Mouse (Mus musculus): Measurements from ENCODE around the gene Mast4. TPM values are rescaled to one million over a fixed set of nuclear protein-coding genes. Genes with fewer than 3 reads are reported as not detected.

The Mast4 gene
- total RNA-seq, 1 experiment from 2014 or later = 22.1 TPM

DNA sequence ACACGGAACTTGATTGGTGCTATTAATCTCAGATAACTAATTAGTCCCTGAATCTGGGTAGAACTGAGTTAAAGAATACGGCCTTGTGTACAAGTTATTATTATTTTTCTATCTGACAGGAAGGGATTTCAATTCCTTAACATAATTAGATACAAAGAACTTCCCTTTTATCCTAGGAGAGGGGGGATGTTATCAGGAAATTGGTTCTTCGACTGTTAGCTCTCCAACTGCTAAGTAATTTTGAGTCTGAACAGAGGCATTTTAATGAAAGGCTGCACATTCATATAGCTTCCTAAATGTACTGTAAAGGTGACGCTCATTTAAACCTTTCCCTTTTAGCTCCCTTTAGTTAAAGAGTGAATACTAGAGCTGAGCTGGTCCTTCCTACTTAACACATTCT lies 516.0 kb downstream of the Mast4 start:
- ATAC-seq (ENCODE audit: extremely low read depth, insufficient number of reproducible peaks, low FRiP score, poor library complexity, severe bottlenecking) = no peak

DNA sequence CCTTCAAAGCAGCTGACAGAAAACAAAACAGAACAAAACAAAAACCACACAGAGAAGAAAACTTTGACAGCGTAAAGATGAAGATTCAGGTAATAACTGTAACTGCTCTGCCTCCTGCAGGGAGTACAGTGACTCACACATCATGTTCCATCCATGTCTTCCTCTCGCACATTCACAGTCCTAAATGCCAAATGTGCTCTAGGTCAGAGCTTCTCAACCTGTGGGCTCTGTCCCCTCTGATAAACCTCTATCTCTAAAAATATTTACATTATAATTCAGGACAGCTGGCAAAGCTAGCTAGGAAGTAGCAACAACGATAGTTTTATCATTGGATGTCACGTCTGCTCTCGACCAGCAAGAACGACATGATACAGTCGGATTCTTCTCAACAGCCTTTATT lies 517.6 kb downstream of the Mast4 start:
- ATAC-seq (ENCODE audit: extremely low read depth, insufficient number of reproducible peaks, low FRiP score, poor library complexity, severe bottlenecking) = no peak

DNA sequence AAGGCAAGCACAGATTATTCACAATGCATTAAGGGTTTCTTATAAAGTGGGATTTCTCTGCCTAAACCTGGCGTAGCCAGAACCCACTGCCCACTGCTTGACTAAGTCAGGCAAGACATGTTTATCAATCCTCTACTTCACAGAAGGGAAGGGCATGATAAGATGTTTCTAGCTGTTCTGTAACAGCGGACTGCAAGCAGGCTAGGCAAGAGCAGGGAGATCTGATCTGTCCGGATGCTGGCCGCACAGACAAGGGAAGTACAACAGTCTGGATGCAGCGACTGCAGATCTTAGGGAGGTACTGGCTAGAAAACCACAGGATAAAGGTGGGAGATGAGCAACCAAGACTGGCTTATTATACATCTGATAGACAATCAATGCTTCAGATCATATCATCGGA lies 519.1 kb downstream of the Mast4 start:
- ATAC-seq (ENCODE audit: extremely low read depth, insufficient number of reproducible peaks, low FRiP score, poor library complexity, severe bottlenecking) = no peak

DNA sequence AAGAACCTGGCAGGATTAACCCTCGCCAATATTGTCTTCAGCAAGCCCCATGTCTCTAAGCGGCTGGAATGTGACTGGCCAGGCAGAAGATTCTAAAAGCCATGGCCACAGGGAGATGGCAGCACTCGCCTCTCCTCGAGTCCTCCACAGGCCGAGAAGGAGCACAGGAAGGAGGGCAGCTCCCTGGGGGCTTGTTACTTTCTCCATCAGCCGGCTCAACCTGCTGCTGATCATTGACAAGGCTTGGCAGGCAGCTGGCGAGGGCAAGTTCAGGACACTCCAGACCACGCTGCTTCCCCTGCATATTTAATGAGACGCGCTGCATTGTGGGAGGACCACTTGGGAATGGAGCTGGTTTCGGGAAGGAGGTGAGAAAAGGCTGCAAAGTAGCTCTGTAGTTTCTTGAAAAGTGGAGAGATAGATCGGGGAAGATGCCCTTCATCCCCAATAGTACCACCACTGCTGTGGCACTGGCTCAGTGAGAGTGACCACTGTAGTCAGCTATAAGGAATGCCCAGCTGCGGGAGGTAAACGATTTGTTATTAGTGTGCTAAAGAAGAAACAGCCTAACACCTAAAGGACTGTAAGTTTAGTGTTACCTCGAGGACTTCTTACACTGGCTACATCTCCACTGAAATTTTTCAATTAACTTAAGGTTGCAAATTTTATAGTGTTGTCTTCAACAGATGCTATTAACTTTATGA lies 523.0 kb downstream of the Mast4 start:
- no peak for ATAC-seq (ENCODE audit: extremely low read depth, insufficient number of reproducible peaks, low FRiP score, poor library complexity, severe bottlenecking)

DNA sequence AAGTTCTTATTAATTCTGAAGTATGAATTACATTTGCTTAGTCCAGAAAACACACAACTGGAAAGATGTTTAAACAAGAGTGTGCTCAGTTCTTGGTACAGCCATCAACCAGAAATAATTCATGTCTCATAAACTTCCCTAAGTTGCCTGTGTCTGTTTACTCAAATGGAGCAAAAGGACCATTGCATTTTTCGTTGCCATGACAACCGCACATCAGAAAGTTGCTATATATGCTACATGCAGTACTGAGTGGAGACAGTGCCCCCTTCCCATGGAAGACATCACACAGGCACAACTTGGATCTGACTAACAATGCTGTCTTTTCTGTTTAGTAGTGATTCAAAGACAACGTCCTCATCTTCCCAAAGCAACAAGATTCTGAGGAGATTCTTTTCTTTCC lies 527.6 kb downstream of the Mast4 start:
- no peak for ATAC-seq (ENCODE audit: extremely low read depth, insufficient number of reproducible peaks, low FRiP score, poor library complexity, severe bottlenecking)

DNA sequence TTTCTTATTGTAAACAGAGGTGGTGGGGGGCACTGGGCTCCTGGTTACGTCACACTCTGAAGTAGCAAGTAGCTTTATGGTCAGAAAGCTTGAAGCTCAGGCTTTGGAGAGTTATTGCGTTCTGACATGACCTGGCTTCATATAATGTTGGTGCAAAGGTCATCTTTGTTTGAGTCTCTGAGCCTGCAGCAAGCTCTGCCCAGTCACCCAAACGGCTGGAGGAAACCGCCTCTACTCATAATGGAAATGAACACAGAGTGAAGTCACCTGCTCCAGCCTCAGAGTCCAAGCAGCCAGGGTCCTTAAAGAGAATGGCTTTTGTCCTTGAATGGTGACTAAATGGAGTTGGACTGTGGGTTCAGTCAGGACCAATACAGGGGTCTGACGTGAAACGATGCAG lies 529.1 kb downstream of the Mast4 start:
- no peak for ATAC-seq (ENCODE audit: extremely low read depth, insufficient number of reproducible peaks, low FRiP score, poor library complexity, severe bottlenecking)

DNA sequence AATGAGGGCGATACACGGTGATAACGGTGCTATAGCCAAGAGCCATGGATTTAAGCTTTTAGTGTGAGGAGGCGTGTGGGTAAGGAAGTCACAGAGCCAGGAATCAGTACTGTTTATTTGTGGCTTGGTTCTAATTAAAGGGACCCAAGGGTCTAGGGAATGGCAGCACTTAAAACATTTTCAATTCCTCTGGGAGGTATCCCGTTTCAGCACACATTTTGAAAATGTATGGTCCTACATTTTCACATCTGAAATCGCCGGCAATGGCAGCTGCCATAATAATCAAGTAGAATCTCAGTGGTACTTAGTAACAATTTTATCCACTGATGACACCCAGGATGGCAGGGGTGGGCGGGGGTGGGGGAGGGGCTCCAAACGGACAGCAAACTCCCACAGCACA lies 531.1 kb downstream of the Mast4 start:
- ATAC-seq (ENCODE audit: extremely low read depth, insufficient number of reproducible peaks, low FRiP score, poor library complexity, severe bottlenecking) = no peak

DNA sequence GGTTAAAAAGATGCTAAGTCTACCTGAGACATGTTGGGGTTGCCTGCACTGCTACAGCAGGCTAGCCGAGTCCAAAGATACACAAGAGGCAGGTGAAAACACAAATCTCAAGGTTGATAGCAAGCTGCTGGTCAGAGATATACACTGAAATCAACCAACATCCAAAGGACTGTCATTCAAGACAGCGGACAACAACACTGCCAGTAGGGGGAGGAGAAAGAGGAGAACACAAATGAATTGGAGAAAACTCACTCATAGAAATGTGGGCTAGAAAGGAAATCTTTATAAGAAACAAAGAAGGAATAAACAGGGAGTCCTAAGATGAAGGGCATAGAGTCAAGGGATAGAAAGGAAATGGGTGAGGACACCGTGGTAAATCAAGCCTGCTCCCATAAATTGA lies 542.1 kb downstream of the Mast4 start:
- no peak for ATAC-seq (ENCODE audit: extremely low read depth, insufficient number of reproducible peaks, low FRiP score, poor library complexity, severe bottlenecking)

DNA sequence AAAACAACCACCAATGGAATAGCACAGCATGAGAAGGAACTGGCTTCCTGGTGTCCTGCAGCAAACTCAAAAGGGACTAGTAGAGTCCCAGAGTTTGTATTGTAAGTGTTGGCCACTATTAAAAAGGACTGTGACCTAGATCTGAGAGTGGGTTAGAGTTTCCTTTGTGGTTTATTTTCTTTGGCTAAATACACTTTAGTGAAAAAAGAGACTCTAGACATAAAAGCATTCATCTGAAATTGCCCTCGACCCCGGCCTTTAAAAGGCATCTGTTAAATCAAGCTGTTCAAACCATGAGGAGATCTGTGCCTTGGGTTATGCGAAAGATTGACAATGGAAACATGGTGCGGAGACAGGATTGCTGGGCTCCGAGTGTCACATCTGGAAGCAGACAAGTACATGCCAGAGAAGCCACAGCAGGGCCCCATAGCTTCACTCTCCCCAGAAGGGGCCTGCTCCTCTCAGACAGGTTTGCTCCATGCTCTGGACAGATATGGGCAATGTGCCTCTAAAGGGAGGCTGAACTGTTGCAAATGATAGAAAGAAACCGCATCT lies 543.6 kb downstream of the Mast4 start:
- no peak for ATAC-seq (ENCODE audit: extremely low read depth, insufficient number of reproducible peaks, low FRiP score, poor library complexity, severe bottlenecking)

DNA sequence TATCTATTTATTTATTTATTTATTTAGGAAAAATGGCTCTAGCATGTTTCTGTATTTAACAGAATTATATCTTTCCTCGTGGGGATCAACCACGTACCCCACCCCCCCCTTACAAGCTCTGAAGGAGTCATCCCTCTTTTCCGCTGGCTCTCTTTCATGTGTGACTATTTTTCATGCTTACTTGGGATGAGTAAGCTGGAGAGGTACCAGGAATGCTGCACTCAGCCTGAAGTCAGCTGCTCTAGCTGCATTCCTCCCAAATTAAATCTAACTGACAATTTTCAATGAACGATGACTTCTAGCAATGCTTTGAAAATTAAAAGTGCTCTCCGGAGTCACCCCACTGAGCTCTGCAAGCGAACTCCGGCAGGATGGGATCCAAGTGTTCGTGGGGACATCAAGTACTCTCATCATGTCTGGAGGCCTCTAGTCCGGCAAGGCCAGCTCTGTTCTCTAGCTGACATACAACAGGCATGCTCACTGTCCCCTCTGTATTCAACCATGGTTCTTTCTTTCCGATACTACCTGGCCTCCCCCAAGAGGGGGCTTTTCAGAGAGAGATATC lies 547.5 kb downstream of the Mast4 start:
- ATAC-seq (ENCODE audit: extremely low read depth, insufficient number of reproducible peaks, low FRiP score, poor library complexity, severe bottlenecking) = no peak

DNA sequence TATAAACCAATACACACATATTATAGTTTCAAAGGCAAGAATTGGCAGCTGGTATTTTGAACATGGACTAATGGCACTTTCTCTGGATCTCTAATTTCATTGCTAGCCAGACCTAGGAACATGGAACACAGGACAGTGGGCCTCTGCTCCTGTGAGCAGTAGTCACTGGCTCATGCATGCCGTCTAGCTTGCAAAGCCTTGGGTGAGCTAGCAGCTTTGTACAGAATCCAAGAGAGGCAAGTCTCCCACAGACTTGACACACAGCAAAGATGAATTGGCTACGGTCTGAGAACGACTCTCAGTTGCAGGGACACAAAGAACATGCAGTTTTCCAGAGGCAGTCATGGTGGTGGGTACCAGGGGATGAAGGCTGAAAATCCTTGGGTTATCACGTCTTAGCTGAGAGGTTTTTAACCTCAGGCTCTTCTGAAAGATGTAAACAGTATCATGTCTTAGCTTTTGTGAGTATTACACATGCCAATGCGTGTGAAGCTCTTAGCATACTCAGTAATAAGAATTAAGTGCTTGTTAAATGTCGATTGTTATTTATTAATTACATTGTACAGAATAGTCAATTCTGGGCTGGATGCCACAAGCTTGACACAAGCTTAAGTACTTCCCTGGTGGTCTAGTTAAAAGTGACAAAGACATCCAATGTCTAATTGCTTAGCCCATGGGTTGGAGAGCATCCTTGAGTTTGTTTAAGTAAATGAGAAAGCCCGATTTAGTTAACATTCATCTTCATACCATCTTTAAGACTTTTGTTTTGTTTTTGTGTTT lies 550.6 kb downstream of the Mast4 start:
- no peak for ATAC-seq (ENCODE audit: extremely low read depth, insufficient number of reproducible peaks, low FRiP score, poor library complexity, severe bottlenecking)

DNA sequence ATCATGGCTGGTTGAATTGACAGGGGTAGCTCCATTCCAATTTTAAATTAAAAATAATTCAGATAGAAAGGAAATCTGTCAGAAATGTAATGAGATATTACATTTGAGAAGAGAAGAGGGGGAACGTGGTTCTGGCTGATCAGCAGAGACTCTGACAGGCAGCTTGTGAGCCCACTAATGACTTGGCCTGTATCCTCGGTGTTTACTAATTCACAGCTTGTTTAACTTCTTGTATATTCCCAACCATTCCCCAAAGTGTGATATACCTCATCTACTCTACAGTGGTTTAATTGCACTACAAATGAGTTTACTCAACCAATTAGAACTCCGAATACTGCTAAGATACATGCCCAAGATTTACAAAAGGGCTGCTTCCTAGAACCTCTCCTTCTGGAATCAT lies 555.0 kb downstream of the Mast4 start:
- ATAC-seq (ENCODE audit: extremely low read depth, insufficient number of reproducible peaks, low FRiP score, poor library complexity, severe bottlenecking) = no peak

DNA sequence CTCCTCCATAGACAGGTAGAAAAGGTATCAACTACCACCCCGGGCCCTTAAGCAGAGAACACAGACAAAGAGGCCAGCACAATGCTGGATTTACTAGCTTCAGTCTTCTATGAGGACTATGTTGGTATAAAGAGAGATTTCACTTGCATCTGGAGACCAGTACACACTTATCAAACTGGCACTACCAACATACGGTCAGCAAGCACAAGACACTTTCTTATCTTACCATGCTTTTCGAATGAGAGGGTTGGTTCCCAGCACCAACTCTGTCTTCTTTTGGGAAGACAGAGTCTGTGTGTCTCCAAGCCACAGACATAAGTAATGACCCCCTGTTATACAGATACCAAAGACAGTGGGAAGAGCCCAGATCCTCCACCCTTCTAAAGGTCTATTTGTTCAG lies 555.4 kb downstream of the Mast4 start:
- ATAC-seq (ENCODE audit: extremely low read depth, insufficient number of reproducible peaks, low FRiP score, poor library complexity, severe bottlenecking) = no peak

DNA sequence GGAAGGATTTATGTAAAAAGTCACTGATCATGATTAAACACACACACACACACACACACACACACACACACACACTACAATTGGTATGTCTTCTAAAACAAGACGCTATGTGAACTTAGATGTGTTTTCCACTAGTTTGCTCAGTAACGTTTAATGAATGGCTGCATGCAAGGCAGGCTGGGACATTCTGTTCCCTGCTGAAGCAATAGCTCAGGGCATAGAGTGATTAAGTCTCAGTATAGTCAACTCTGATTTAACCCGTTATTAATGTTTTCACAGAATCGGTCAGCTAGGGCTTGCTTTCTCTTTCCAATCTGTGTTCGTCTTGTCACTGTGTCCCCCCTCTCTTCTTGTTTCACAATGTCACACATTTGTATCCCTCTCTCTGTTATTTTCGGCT lies 558.8 kb downstream of the Mast4 start:
- no peak for ATAC-seq (ENCODE audit: extremely low read depth, insufficient number of reproducible peaks, low FRiP score, poor library complexity, severe bottlenecking)

DNA sequence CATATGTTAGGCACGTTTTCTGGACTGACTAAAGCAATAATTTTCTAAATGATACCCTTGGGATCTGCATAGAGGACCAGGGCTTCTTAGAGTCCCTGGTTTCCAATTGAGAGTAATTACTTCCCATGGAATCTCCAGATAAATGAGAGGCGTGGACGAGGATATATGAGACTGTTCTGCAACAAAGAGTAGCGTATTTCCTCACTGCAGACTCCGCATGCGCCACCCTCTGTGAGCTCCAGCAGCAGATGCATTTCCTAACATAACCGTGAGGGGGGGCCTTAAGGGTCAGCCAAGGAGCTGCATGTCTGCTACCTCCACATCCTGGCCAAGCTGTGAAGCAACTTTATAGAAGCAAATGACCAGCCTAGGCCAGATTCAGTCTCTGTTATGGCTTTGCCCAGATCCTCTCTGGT lies 559.5 kb downstream of the Mast4 start:
- ATAC-seq (ENCODE audit: extremely low read depth, insufficient number of reproducible peaks, low FRiP score, poor library complexity, severe bottlenecking) = no peak

DNA sequence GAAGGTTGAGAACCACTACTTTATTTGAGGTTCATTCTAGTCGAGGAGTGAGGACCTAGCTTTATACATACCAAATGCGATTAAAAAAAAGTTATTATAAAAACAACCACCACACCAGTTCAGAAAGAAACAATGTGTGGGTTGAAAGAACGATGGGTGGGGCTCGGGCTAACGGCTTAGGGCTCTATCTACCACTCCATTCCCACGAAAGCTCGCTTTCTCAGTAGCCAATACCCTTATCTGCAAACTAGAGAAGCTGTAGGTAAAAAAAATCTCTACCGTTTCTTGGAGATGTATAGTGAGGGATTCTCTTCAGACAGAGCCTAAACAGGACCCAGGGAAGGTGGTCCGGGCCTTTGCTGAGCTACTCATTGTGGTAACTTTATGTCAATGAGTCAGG lies 561.1 kb downstream of the Mast4 start:
- ATAC-seq (ENCODE audit: extremely low read depth, insufficient number of reproducible peaks, low FRiP score, poor library complexity, severe bottlenecking) = no peak

DNA sequence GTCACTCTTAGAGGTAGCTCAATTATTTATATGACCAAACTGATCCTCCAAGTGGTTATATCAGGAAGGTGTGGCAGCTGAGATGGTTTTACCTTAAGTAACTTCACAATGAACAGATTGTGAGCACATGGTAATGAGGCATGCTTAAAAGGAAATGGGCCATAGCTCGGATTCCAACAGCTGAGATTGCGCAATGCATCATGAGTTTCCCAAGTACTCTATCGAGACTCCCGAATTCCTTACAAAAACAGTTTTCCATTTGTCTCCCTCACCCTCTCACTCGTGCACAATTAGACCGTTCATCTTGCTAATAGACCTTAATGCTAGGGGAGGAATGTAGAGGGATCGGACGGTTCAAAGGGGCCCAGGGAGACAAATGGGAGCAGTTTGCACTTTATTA lies 564.1 kb downstream of the Mast4 start:
- ATAC-seq (ENCODE audit: extremely low read depth, insufficient number of reproducible peaks, low FRiP score, poor library complexity, severe bottlenecking) = no peak

DNA sequence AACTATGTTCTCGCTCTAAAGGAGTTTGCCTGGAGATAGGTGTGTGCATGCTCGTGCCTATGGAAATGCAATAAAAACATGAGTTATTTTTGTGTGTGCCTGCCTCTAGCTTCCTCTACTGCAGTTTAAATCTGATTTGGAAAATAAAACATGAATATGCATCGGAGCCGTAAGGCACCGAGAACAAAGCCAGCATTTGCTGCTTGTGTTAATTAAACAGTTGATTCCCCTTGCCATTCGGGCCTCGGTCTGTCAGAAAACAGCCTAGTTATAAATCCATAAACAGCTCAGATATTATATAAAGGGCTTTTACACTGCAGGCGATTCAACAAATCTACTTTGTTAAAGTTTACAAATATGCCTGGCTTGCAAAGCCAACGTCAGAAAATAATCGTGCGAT lies 565.8 kb downstream of the Mast4 start:
- no peak for ATAC-seq (ENCODE audit: extremely low read depth, insufficient number of reproducible peaks, low FRiP score, poor library complexity, severe bottlenecking)

DNA sequence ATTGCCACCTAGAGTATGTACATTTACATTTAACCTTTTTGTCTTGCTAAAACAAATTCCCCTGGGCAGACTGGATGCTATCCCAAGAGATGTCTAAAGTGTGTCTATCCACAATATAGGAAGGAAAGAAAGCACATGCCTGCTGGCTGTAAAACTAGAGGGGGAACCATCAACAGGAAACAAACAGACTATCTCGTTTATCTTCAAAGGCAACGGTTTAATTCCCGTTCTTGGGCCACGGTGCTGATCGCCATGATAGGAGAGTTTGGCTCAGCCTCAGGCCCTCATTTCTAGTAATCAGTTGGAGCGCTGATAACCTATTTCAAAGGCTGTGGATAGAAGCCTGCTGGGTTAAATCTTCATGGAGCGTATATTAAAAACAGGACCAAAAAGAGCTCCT lies 567.2 kb downstream of the Mast4 start:
- no peak for ATAC-seq (ENCODE audit: extremely low read depth, insufficient number of reproducible peaks, low FRiP score, poor library complexity, severe bottlenecking)

DNA sequence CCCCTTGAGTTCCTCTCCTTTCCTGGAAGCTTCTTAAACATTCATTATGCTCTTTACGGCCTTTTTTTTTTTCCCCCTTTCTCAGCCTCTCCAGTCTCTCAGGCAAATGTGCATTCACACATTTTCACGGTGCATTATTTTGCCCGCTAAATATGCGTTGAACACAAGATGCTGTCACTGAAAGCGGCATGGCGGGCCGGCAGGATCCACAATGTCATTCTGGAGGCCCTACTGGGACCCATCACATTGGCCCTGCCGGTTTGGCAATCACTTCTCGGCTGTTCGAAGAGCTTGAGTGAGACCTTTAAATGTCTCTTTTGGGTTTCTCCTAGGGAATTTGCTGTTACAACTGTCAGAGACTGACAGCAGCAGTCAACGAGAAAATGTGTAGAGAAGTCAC lies 569.1 kb downstream of the Mast4 start:
- no peak for ATAC-seq (ENCODE audit: extremely low read depth, insufficient number of reproducible peaks, low FRiP score, poor library complexity, severe bottlenecking)
